Mouse (Mus musculus) brain, embryonic 14.5 days (tissue): ENCODE measurements at regions not wholly inside any gene's neighbourhood (a gene's known extent, or its start where the extent isn't known, plus 50 kb on each side); places are given as distances from the start of the nearest gene placed in this dataset.
"Not testable (repeated sequence)": the region's sequence is repeated elsewhere in the genome, so short reads cannot be mapped to it uniquely, and the experiment has no call there.

Experiments
- CTCF ChIP-seq: fragments of 200-500 bp; IDR thresholded peaks from 2 replicates; pipeline ENCODE4 v1.5.1; 2012; ENCODE audit warnings: inconsistent platforms, mild to moderate bottlenecking, moderate library complexity, borderline replicate concordance; ENCODE audit not compliant: insufficient read depth, insufficient read length; ENCODE audit errors: extremely low read depth
- POLR2A ChIP-seq: fragments of 200-500 bp; IDR thresholded peaks from 2 replicates; pipeline ENCODE4 v1.6.1; 2012; ENCODE audit warnings: mild to moderate bottlenecking, inconsistent platforms, borderline replicate concordance; ENCODE audit not compliant: poor library complexity, insufficient read depth, insufficient read length, severe bottlenecking; ENCODE audit errors: extremely low read depth

GRCm38 (mm10) chr5:109844236-109844635, 79.0 kb upstream of the Gm15446 start:
- TF ChIP-seq CTCF, POLR2A: not testable (repeated sequence)
